Mouse (Mus musculus): ENCODE measurements at regions not wholly inside any gene's neighbourhood (a gene's known extent, or its start where the extent isn't known, plus 50 kb on each side); places are given as distances from the start of the nearest gene placed in this dataset.

- H3K9me3 ChIP-seq = no peaks in the 10 kb centered on the region
- H3K36me3 ChIP-seq = no peaks in the 10 kb centered on the region
- no peak overlapping the region for H3K4me3 ChIP-seq
- H3K4me2 ChIP-seq (replicated peaks) = no peak overlapping the region
- no peak overlapping the region for H3K9ac ChIP-seq (replicated peaks)
- H3K4me1 ChIP-seq = peaks cover 9% of the 10 kb centered on the region
- H3K27me3 ChIP-seq = no peaks in the 10 kb centered on the region
- WGBS = 46% methylated on average over 1 of the region's 1 CpGs
- no peak overlapping the region for H3K27ac ChIP-seq (replicated peaks)
- no peak for ATAC-seq (replicated peaks)
These were observed 293.4 kb downstream of the Pdcd6ip start for GRCm38 (mm10) chr9:113414690-113415089.

DNA sequence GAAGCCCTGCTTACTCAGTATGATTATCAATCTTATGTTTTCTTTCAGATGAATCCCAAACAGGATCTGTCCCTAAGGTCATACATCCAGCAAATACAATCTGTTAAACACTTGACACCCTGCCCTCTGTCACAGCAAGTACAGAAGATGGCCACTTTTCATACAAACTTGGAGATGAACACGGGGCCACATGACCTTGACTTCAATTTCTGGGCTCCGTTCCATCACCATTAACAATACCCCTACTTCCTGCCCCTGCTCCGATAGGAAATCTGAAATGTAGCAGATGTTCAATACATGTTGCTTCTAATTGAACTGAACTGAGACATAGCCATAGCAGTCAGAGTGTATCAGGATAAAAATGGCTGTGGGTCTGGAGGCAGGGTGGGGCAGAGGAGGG lies 294.2 kb downstream of the Pdcd6ip start:
- Histone ChIP-seq H3K4me1 (peaks cover 9% of the 10 kb centered on the region), H3K4me2 (replicated peaks) (no peak overlapping the region), H3K9me3 (no peaks in the 10 kb centered on the region), H3K4me3 (no peak overlapping the region), H3K27me3 (no peaks in the 10 kb centered on the region), H3K27ac (replicated peaks) (no peak overlapping the region), H3K36me3 (no peaks in the 10 kb centered on the region), H3K9ac (replicated peaks) (no peak overlapping the region)
- 67% methylated on average over 3 of the region's 3 CpGs for WGBS
- no peak for ATAC-seq (replicated peaks)

DNA sequence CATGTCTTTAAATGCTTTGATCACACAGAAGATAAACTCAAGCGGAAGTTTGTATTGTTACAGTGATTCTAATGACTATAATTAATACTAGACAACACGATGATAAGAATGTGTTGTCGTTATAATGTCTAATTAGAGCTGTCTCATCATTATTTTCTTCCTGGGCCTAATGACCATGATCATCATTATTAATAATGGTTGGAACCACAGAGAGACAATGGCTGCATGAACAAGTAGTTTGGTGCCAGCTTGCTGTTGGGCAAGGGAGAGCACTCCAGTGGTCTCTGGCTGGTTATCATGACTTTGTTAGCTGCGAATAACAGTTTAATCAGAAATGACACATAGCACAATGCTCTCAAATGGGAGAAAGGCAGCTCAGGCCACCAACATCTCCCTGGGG lies 296.4 kb downstream of the Pdcd6ip start:
- no peak overlapping the region for H3K9ac ChIP-seq (replicated peaks)
- H3K27me3 ChIP-seq = no peaks in the 10 kb centered on the region
- no peak overlapping the region for H3K27ac ChIP-seq (replicated peaks)
- H3K4me3 ChIP-seq = no peak overlapping the region
- no peaks in the 10 kb centered on the region for H3K9me3 ChIP-seq
- peaks cover 9% of the 10 kb centered on the region for H3K4me1 ChIP-seq
- H3K4me2 ChIP-seq (replicated peaks) = no peak overlapping the region
- no peak for ATAC-seq (replicated peaks)
- H3K36me3 ChIP-seq = no peaks in the 10 kb centered on the region
- 34% methylated on average over 4 of the region's 4 CpGs for WGBS

- H3K9ac ChIP-seq (replicated peaks) = no peak overlapping the region
- WGBS = 82% methylated on average over 4 of the region's 4 CpGs
- no peaks in the 10 kb centered on the region for H3K4me1 ChIP-seq
- H3K27ac ChIP-seq (replicated peaks) = no peak overlapping the region
- H3K36me3 ChIP-seq = no peaks in the 10 kb centered on the region
- ATAC-seq (replicated peaks) = no peak
- no peaks in the 10 kb centered on the region for H3K27me3 ChIP-seq
- H3K4me3 ChIP-seq = no peak overlapping the region
- no peak overlapping the region for H3K4me2 ChIP-seq (replicated peaks)
- H3K9me3 ChIP-seq = no peaks in the 10 kb centered on the region
These were observed 299.5 kb downstream of the Pdcd6ip start for GRCm38 (mm10) chr9:113408521-113408920.

- no peak for ATAC-seq (replicated peaks)
- H3K9ac ChIP-seq (replicated peaks) = no peak overlapping the region
- H3K9me3 ChIP-seq = no peaks in the 10 kb centered on the region
- H3K27me3 ChIP-seq = no peaks in the 10 kb centered on the region
- WGBS = 86% methylated on average over 3 of the region's 3 CpGs
- no peak overlapping the region for H3K27ac ChIP-seq (replicated peaks)
- no peak overlapping the region for H3K4me2 ChIP-seq (replicated peaks)
- no peaks in the 10 kb centered on the region for H3K4me1 ChIP-seq
- no peak overlapping the region for H3K4me3 ChIP-seq
- H3K36me3 ChIP-seq = no peaks in the 10 kb centered on the region
These were observed 313.7 kb downstream of the Pdcd6ip start for GRCm38 (mm10) chr9:113394320-113394719.

DNA sequence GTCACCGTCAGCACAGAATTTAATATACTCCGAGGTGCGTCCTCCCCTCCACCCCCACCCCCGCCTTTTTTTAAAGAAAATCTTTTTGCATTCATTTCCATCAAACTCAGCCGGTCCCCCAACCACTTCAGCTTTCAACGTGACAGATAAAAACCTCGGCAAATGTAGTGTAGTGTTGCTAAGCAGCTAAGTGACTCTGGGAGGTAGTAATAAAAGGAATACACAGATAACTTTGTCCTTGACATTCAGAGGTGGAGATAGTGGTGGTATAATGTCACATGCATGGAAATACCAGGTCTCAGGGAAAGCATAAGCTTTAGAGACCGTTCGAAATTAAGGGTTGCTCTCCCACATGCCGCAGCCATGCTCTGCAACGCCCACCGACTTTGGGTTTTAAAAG lies 320.7 kb downstream of the Pdcd6ip start:
- Histone ChIP-seq H3K36me3 (no peaks in the 10 kb centered on the region), H3K27ac (replicated peaks) (peak overlapping the region; percentile 60)
- 71% methylated on average over 12 of the region's 12 CpGs for WGBS

DNA sequence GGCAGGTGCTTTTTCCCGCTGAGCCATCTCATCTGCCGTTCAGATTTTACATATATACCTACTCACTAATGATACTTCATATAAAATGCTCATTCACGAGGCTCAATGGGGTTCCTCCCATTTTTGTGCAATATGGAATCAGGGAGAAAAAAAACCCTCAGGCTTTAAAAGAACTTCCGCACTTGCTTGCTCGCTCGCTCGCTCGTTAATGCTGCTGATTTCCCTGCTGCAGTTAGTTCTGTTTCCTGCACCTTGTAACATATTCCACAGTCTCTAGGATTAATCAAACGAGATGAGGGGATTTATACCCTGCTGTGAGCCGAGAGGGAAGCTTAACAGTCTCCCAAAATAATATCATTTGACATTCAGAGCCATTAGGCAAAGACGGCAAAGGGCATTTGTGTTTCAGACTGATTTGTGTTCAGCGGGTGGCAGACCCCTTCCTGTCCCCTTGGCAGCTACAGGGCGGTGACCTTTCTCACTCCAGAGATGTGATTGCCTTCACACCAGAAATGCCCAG lies 326.4 kb downstream of the Pdcd6ip start:
- peaks cover 21% of the 10 kb centered on the region for H3K4me1 ChIP-seq
- 0 out of 2 replicates have a peak overlapping the region, but pooled peaks have one; percentile 2 for H3K4me3 ChIP-seq
- WGBS = 11% methylated on average over 13 of the region's 13 CpGs
- ATAC-seq (replicated peaks) = no peak
- H3K9ac ChIP-seq (replicated peaks) = no peak overlapping the region; the same call in 1 of the 2 replicates
- peak overlapping the region; percentile 54 for H3K27ac ChIP-seq (replicated peaks)
- no peaks in the 10 kb centered on the region for H3K9me3 ChIP-seq
- no peaks in the 10 kb centered on the region for H3K27me3 ChIP-seq
- H3K36me3 ChIP-seq = no peaks in the 10 kb centered on the region
- peak overlapping the region; percentile 23 for H3K4me2 ChIP-seq (replicated peaks)

More for the DNA sequence above, 320.7 kb downstream of the Pdcd6ip start:
- no peaks in the 10 kb centered on the region for H3K9me3 ChIP-seq
- H3K9ac ChIP-seq (replicated peaks) = no peak overlapping the region
- H3K4me2 ChIP-seq (replicated peaks) = no peak overlapping the region
- no peaks in the 10 kb centered on the region for H3K27me3 ChIP-seq
- H3K4me3 ChIP-seq = no peak overlapping the region
- H3K4me1 ChIP-seq = peaks cover 3% of the 10 kb centered on the region; the same call in 1 of the 2 replicates
- ATAC-seq (replicated peaks) = 0 out of 2 replicates have a peak, but pooled peaks have one; percentile 4

- no peaks in the 10 kb centered on the region for H3K9me3 ChIP-seq
- 64% methylated on average over 17 of the region's 17 CpGs for WGBS
- H3K27me3 ChIP-seq = no peaks in the 10 kb centered on the region
- peaks cover 21% of the 10 kb centered on the region for H3K4me1 ChIP-seq
- H3K27ac ChIP-seq (replicated peaks) = no peak overlapping the region
- no peak overlapping the region for H3K9ac ChIP-seq (replicated peaks)
- ATAC-seq (replicated peaks) = no peak
- H3K4me2 ChIP-seq (replicated peaks) = no peak overlapping the region
- no peaks in the 10 kb centered on the region for H3K36me3 ChIP-seq
- no peak overlapping the region for H3K4me3 ChIP-seq
These were observed 327.5 kb downstream of the Pdcd6ip start for GRCm38 (mm10) chr9:113380408-113381129.

- H3K4me2 ChIP-seq (replicated peaks) = no peak overlapping the region
- H3K9ac ChIP-seq (replicated peaks) = no peak overlapping the region
- no peaks in the 10 kb centered on the region for H3K36me3 ChIP-seq
- peaks cover 21% of the 10 kb centered on the region for H3K4me1 ChIP-seq
- 88% methylated on average over 2 of the region's 2 CpGs for WGBS
- no peaks in the 10 kb centered on the region for H3K27me3 ChIP-seq
- no peak overlapping the region for H3K27ac ChIP-seq (replicated peaks)
- H3K4me3 ChIP-seq = no peak overlapping the region
- H3K9me3 ChIP-seq = no peaks in the 10 kb centered on the region
- no peak for ATAC-seq (replicated peaks)
These were observed 329.5 kb downstream of the Pdcd6ip start for GRCm38 (mm10) chr9:113378525-113378924.

- WGBS = 86% methylated on average over 7 of the region's 7 CpGs
- Histone ChIP-seq H3K4me1 (no peaks in the 10 kb centered on the region), H3K36me3 (no peaks in the 10 kb centered on the region), H3K9ac (replicated peaks) (no peak overlapping the region), H3K27me3 (no peaks in the 10 kb centered on the region), H3K27ac (replicated peaks) (no peak overlapping the region), H3K4me2 (replicated peaks) (no peak overlapping the region), H3K9me3 (no peaks in the 10 kb centered on the region), H3K4me3 (no peak overlapping the region)
- no peak for ATAC-seq (replicated peaks)
These were observed 336.2 kb downstream of the Pdcd6ip start for GRCm38 (mm10) chr9:113371718-113372306.

DNA sequence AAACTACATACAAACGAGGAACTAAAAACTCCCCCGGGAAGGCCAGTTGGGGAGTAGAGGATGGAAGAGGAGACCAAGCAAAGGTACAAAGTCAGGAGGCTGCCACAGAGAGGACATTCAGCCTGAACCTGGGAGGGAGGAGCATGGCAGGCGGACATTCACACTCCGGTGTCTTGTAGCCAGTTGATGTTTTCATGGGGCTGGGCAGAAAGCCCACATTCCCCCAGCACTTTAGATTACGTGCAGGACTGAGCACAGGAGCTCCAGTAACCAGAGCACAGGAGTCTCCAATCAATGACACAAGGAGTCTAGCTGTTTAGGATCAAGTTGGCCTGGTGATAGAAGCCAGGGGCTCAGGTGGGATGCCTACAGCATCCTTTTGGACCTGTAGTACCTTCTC lies 360.1 kb downstream of the Pdcd6ip start:
- Histone ChIP-seq H3K27ac (replicated peaks) (no peak overlapping the region), H3K4me2 (replicated peaks) (no peak overlapping the region), H3K27me3 (no peaks in the 10 kb centered on the region), H3K36me3 (no peaks in the 10 kb centered on the region), H3K4me1 (no peaks in the 10 kb centered on the region; the same call in 1 of the 2 replicates), H3K4me3 (no peak overlapping the region), H3K9me3 (no peaks in the 10 kb centered on the region), H3K9ac (replicated peaks) (no peak overlapping the region)
- no peak for ATAC-seq (replicated peaks)
- WGBS = 75% methylated on average over 5 of the region's 5 CpGs

GRCm38 (mm10) chr9:113346531-113346930 lies 361.5 kb downstream of the Pdcd6ip start:
- no peak for ATAC-seq (replicated peaks)
- H3K4me3 ChIP-seq = no peak overlapping the region
- 54% methylated on average over 13 of the region's 13 CpGs for WGBS

More at GRCm38 (mm10) chr9:113346531-113346930, 361.5 kb downstream of the Pdcd6ip start:
- Histone ChIP-seq H3K4me2 (replicated peaks) (no peak overlapping the region), H3K27me3 (no peaks in the 10 kb centered on the region), H3K9ac (replicated peaks) (no peak overlapping the region), H3K9me3 (no peaks in the 10 kb centered on the region), H3K27ac (replicated peaks) (no peak overlapping the region), H3K36me3 (no peaks in the 10 kb centered on the region), H3K4me1 (no peaks in the 10 kb centered on the region; the same call in 1 of the 2 replicates)

All from forebrain, embryonic 15.5 days (tissue).